Mouse (Mus musculus) thymus, postnatal 10 days (tissue): ENCODE measurements around the gene Melk.

Source experiments
- DNase-seq, 2 experiments: peaks; one replicate each; pipeline ENCODE4 v3.0.0; 2021; ENCODE audit warnings: low spot score in 2 of 2

The Melk gene

DNA sequence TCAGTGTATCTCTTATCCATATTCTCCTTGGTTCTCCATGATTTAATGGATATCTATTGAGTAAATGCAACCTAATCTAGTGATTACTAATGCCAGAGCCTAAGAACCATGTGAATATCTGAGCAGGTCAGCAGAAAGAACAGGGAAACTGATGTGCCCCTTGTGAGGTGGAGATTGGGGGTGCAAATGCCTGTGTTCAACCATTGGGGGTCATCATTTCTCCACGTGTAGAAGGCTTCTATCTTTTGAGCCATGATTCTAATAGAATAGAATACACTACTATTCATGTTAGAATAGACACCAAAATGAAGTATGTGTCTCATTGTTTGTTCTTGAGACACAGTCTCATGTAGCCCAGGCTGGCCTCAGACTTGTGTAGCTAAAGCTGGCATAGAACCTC is 27.3 kb downstream of the Melk start:
- DNase-seq: no peak

DNA sequence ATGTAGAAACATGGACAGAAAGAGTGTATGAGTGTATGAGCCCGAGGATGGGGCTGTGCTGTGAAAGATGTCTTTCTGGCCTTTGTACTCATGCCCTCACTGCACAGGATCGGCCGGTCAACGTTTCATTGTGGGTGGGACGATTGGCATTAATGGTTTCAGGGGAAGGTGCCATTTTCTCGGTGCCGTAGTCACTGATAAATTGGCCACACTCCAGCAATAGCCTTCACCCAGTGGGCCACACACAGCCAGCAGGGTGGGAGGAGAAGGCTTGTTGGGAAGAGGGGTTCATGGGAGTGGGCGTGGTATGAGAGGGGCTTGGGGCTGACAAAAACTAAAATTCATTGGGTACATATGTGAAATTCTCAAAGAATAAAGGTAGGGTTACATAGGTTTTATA is 34.3 kb downstream of the Melk start:
- DNase-seq: no peak

DNA sequence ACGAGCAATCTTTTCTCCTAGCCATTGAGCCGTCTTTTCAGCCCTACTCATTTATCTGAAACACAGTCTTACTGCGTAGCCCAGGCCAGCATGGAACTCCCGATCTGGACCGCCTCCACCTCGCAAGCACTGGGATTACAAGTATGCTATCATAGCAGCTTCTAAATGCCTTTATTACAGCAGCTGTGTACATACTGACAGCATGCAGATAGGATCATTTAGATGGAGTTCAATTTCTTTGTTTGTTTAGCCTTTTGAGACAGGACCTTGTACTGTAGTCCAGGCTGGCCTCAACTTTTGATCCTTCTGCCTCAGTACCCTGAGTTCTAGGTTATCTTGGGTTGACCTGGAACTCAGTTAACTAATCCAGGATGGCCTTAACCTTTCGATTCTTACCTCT is 61.0 kb downstream of the Melk start:
- no peak for DNase-seq

GRCm38 (mm10) chr4:44363434-44364013 is 62.8 kb downstream of the Melk start:
- DNase-seq: no peak

- DNase-seq: no peak
Observed at GRCm38 (mm10) chr4:44392231-44393216, 91.8 kb downstream of the Melk start.

GRCm38 (mm10) chr4:44402607-44403006 is 101.9 kb downstream of the Melk start:
- DNase-seq: peak in 1 of 2 experiments; percentile 57

GRCm38 (mm10) chr4:44404487-44404886 is 103.8 kb downstream of the Melk start:
- DNase-seq: no peak
